Mouse (Mus musculus) kidney, adult 2 months (tissue): Measurements from ENCODE around the gene Bclaf3.

Source experiments
- CTCF ChIP-seq: fragments of 200-500 bp; conservative IDR thresholded peaks from 2 replicates; pipeline ENCODE4 v1.5.1; 2011; ENCODE audit warnings: low read depth, mild to moderate bottlenecking, control low read depth, low read length, moderate library complexity, mixed read lengths; ENCODE audit not compliant: insufficient read depth, insufficient read length
- POLR2A ChIP-seq: fragments of 200-500 bp; IDR thresholded peaks from one replicate; pipeline ENCODE4 v1.6.1; 2011; ENCODE audit warnings: low read depth, low read length, control low read depth

- TF ChIP-seq POLR2A (no peak), CTCF (no peak)
These were observed 6.4 kb downstream of the Bclaf3 start for GRCm38 (mm10) chrX:159532811-159533462.
